Mouse (Mus musculus): ENCODE measurements at regions not wholly inside any gene's neighbourhood (a gene's known extent, or its start where the extent isn't known, plus 50 kb on each side); places are given as distances from the start of the nearest gene placed in this dataset.
A peak's percentile ranks its signal among the peaks of the same experiment; 100 is the strongest.

DNA sequence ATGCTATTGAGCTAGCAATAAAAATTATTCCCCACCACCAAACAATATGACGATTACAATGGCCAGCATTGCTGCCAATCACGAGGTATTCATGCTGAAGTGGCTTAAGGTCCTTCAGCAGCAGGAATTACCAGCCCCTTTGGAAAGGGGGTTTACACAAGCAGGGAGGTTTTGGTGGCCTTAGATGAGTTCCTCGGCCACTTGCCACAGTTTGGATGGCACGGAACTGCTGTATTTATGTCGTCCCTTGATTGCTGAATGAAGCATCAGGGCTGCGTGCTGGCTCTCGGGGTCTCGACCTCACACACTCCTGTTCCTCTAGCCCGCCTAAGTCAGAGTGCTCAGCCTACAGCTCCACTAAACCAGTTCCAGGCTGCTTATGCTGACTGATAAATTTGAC, 361.2 kb upstream of the Nfe2l3 start:
- H3K4me3 ChIP-seq (replicated peaks; ENCODE audit: extremely low read depth, low read depth, low read length) = no peak overlapping the region
- no peak for DNase-seq
- WGBS = 63% methylated on average over 9 of the region's 9 CpGs
- no peak for TF ChIP-seq CTCF (IDR thresholded peaks at IDR 0.05; ENCODE audit: insufficient read depth, low read length)
- TF ChIP-seq POLR2A (IDR thresholded peaks at IDR 0.05; ENCODE audit: borderline replicate concordance, extremely low read depth, low read depth, low read length) = no peak
- no peaks in the 10 kb centered on the region for H3K4me1 ChIP-seq (ENCODE audit: control insufficient read depth, insufficient read depth, low read length)

DNA sequence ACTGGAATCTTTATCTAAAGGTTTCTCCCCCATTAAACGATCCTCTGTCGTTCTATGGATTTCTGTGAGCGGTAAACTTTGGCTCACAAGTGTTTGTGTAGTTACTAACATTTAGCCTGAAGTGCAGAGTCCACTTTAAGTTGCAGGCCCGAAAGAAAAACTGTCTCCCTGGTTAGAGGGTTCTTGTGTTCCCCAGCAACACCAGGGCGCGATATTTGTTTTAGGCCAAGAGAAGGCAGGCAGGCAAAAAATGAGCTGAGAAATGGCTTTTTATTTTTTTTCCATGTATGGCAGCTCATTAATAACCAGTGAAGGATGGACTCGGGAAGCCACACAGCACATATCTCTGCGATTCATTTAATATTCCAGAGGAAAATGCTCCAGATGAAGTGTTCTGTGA, 357.4 kb upstream of the Nfe2l3 start:
- H3K4me1 ChIP-seq (ENCODE audit: control insufficient read depth, insufficient read depth, low read length) = peaks cover 4% of the 10 kb centered on the region
- DNase-seq = no peak

DNA sequence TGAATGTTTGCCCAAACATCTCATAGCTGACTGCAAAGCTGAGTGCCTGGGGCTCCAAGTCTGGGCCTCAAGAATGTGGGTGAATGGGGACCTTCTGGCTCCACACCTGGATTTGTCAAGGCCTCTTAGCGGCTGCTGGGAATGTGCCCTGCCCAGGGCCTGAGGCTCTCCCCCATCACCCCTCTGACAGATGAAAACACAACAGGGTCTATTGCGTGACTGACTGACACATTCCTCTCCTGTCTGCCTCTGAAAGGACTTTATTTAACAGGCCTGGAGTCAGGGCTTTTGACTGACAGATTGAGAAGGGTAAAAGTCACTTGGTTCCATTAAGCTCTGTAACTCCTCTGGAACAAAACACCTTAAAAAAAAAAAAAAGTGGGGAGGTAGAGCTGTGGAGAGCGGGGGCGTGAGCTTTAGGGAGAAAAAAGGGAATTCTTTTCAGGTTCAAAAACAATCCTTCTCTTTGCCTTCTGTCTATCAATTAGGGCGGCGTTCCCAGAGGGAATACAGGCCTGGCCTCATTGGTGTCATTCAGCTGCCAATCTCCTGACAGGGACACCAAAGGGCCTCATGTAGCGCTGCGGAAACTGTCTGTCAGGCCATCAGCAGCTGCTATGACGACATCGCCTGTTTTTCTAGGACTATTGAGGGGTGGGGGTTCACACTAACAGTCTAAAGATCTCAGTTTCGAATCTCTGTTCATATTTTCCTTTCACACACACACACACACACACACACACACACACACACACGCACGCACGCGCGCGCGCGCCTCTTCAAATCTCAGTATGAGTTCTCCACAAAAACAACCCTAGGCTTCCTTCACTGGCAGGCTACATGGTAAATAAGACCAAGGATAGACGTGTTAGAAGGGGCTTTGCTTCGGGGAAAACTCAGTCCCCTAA, 355.4 kb upstream of the Nfe2l3 start:
- WGBS = 81% methylated on average over 21 of the region's 21 CpGs
- TF ChIP-seq POLR2A (IDR thresholded peaks at IDR 0.05; ENCODE audit: borderline replicate concordance, extremely low read depth, low read depth, low read length) = no peak
- TF ChIP-seq CTCF (IDR thresholded peaks at IDR 0.05; ENCODE audit: insufficient read depth, low read length) = no peak
- Histone ChIP-seq H3K4me1 (ENCODE audit: control insufficient read depth, insufficient read depth, low read length) (peaks cover 4% of the 10 kb centered on the region), H3K4me3 (replicated peaks; ENCODE audit: extremely low read depth, low read depth, low read length) (no peak overlapping the region)
- peak; percentile 41 for DNase-seq

More for the DNA sequence above, 357.4 kb upstream of the Nfe2l3 start:
- 57% methylated on average over 8 of the region's 8 CpGs for WGBS
- H3K4me3 ChIP-seq (replicated peaks; ENCODE audit: extremely low read depth, low read depth, low read length) = no peak overlapping the region
- TF ChIP-seq CTCF (IDR thresholded peaks at IDR 0.05; ENCODE audit: insufficient read depth, low read length) = no peak
- TF ChIP-seq POLR2A (IDR thresholded peaks at IDR 0.05; ENCODE audit: borderline replicate concordance, extremely low read depth, low read depth, low read length) = no peak

DNA sequence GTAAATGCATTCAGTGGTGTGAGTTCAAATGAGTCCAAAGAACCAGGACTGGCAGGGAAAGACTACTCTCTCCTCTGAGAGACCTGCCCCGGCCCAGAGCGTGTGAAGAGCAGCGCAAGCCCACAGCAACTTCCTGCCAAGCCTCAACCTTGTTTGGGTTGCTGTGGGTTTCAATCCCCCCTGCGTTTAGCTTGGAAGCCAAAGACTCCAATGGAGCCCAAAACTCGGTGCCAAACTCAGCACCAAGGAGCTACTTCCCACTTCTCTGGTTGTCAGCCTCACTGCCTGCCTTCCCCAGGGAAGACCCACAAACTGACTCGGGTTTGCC, 354.7 kb upstream of the Nfe2l3 start:
- no peak for DNase-seq
- H3K4me1 ChIP-seq (ENCODE audit: control insufficient read depth, insufficient read depth, low read length) = peaks cover 4% of the 10 kb centered on the region
- 44% methylated on average over 6 of the region's 6 CpGs for WGBS
- H3K4me3 ChIP-seq (replicated peaks; ENCODE audit: extremely low read depth, low read depth, low read length) = no peak overlapping the region
- no peak for TF ChIP-seq POLR2A (IDR thresholded peaks at IDR 0.05; ENCODE audit: borderline replicate concordance, extremely low read depth, low read depth, low read length)
- TF ChIP-seq CTCF (IDR thresholded peaks at IDR 0.05; ENCODE audit: insufficient read depth, low read length) = no peak

DNA sequence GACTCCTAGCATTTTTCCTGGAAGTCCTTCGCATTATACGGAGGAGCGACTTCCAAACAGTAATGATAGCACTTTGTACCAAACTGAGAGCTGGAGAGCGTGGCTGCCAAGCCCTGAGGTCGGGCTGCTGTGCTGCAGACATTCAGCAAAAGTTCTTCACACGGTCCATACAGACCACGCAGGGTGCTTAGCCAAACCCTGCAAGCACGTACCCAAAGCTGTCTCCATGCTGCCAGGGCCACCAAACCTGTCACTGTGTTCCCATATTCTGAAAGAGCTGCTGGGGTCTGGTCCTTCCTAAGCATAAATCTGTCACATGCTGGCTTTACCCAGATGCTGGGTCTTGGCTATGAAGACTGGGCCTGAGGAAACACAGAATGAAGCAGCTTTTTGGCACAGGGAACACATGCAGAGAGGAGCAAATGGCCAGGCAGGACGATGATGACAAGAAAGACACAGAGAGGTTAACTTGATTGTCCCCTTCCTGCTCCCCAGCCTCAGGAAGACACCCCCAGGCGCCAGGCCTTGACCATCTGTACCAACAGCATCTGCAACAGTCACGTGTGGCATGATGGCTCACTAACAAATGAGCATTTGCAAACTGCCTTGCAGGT, 354.0 kb upstream of the Nfe2l3 start:
- DNase-seq = no peak
- Histone ChIP-seq H3K4me1 (ENCODE audit: control insufficient read depth, insufficient read depth, low read length) (peaks cover 4% of the 10 kb centered on the region), H3K4me3 (replicated peaks; ENCODE audit: extremely low read depth, low read depth, low read length) (no peak overlapping the region)
- WGBS = 58% methylated on average over 11 of the region's 11 CpGs
- TF ChIP-seq CTCF (IDR thresholded peaks at IDR 0.05; ENCODE audit: insufficient read depth, low read length) (no peak), POLR2A (IDR thresholded peaks at IDR 0.05; ENCODE audit: borderline replicate concordance, extremely low read depth, low read depth, low read length) (no peak)

DNA sequence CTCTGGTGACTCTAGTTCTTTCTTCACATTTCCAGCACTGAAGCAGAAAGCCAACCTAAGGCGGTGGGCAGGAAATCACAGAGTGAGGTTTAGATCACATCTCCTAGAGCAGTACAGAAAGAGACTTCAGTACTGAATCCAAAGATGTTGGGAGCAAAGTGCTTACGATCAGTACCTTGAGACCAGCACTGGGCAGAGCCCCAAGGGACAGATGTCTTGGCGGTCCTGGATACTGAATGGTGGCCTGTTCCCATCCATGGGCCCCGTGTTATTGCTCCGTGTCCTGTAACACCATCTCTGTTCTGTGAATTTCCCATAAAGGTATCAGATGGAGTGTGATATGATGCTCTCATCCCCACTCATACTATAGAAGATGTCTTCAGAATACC, 353.5 kb upstream of the Nfe2l3 start:
- 97% methylated on average over 5 of the region's 5 CpGs for WGBS

DNA sequence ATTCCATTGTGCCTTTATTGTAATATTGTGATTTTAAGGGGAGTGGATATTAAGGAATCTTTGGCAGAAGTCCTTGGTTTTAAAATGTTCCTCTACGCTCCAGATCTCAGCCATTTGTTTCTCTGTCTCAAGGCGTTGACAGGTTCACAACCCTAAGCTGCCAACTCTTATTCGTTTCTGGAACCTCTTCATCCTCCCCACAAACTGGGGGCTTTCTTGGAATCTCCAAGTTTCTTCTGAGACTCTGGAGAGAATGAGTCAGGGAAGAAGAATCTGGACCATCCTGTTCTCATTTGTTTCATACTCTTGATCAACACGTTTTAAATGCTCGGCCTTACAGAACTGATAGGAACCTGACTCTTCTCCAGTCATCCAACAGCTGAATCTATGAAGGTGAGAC, 351.4 kb upstream of the Nfe2l3 start:
- peaks cover 4% of the 10 kb centered on the region for H3K4me1 ChIP-seq (ENCODE audit: control insufficient read depth, insufficient read depth, low read length)
- H3K4me3 ChIP-seq (replicated peaks; ENCODE audit: extremely low read depth, low read depth, low read length) = no peak overlapping the region
- no peak for TF ChIP-seq CTCF (IDR thresholded peaks at IDR 0.05; ENCODE audit: insufficient read depth, low read length)
- DNase-seq = no peak
- WGBS = 57% methylated on average over 5 of the region's 5 CpGs

More for the DNA sequence above, 353.5 kb upstream of the Nfe2l3 start:
- TF ChIP-seq POLR2A (IDR thresholded peaks at IDR 0.05; ENCODE audit: borderline replicate concordance, extremely low read depth, low read depth, low read length) (no peak), CTCF (IDR thresholded peaks at IDR 0.05; ENCODE audit: insufficient read depth, low read length) (no peak)
- Histone ChIP-seq H3K4me3 (replicated peaks; ENCODE audit: extremely low read depth, low read depth, low read length) (no peak overlapping the region), H3K4me1 (ENCODE audit: control insufficient read depth, insufficient read depth, low read length) (peaks cover 4% of the 10 kb centered on the region)
- DNase-seq = no peak

DNA sequence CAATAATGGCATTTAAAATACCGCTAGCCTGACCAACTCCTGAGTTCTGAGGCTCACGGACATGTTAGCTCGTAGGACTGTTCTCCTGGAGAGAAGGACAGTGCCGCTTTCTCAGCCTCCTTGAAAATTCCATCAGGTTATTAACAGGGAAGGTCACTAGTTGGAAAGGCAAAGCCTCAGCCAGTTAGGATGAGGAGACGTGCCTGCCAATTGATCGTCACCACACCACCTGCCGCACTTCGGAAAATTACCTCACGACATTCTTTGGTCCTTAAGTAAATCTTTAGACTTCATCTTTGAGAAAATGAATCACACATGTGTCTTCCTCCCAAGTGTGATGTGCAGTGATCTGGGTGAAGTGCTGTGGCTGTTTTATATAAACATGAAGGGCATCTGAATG, 347.8 kb upstream of the Nfe2l3 start:
- DNase-seq = no peak
- H3K4me3 ChIP-seq (replicated peaks; ENCODE audit: extremely low read depth, low read depth, low read length) = no peak overlapping the region
- WGBS = 83% methylated on average over 9 of the region's 9 CpGs
- no peaks in the 10 kb centered on the region for H3K4me1 ChIP-seq (ENCODE audit: control insufficient read depth, insufficient read depth, low read length)
- TF ChIP-seq POLR2A (IDR thresholded peaks at IDR 0.05; ENCODE audit: borderline replicate concordance, extremely low read depth, low read depth, low read length) (no peak), CTCF (IDR thresholded peaks at IDR 0.05; ENCODE audit: insufficient read depth, low read length) (no peak)

DNA sequence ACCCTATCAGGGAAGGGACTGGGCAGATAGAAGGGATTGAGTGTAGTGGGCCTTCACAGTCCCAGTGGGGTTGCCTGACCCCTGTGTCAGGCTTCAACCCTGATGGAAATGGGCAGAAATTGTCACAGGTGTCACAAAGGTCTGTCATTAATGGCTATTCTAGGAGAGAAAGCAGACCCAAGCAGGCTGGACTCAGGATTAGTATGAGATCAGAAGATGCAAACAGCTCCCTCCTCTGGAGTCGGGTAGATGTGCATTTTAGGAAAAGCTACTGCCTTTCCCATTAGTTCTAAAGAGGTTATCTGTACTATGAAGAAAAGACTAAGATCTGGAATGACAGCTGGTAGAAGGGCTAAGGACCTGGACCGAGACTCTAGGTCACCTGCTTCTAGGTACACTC, 346.9 kb upstream of the Nfe2l3 start:
- WGBS = 70% methylated on average over 2 of the region's 2 CpGs
- no peak for DNase-seq
- TF ChIP-seq CTCF (IDR thresholded peaks at IDR 0.05; ENCODE audit: insufficient read depth, low read length) = no peak
- no peak for TF ChIP-seq POLR2A (IDR thresholded peaks at IDR 0.05; ENCODE audit: borderline replicate concordance, extremely low read depth, low read depth, low read length)
- no peak overlapping the region for H3K4me3 ChIP-seq (replicated peaks; ENCODE audit: extremely low read depth, low read depth, low read length)
- H3K4me1 ChIP-seq (ENCODE audit: control insufficient read depth, insufficient read depth, low read length) = no peaks in the 10 kb centered on the region

DNA sequence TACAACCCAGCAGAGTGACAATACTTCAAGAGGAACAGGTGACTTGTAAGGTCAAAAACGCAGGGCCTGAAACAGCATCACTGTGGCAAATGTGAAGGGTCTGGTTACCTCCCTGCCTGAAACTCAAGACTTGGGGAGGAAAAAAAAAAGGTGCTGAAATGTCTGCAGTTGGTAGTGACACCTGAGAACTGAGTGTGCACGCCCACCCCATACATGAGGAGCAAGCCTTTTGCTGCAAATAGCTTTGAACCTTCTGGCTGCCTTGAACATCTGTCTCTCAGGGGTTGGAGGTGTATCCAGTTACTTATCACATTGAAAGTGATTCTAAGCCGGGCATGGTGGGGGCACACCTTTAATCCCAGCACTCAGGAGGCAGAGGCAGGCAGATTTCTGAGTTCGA, 346.1 kb upstream of the Nfe2l3 start:
- WGBS = 85% methylated on average over 4 of the region's 4 CpGs
- H3K4me1 ChIP-seq (ENCODE audit: control insufficient read depth, insufficient read depth, low read length) = no peaks in the 10 kb centered on the region
- H3K4me3 ChIP-seq (replicated peaks; ENCODE audit: extremely low read depth, low read depth, low read length) = no peak overlapping the region
- TF ChIP-seq CTCF (IDR thresholded peaks at IDR 0.05; ENCODE audit: insufficient read depth, low read length) (no peak), POLR2A (IDR thresholded peaks at IDR 0.05; ENCODE audit: borderline replicate concordance, extremely low read depth, low read depth, low read length) (no peak)
- no peak for DNase-seq

All from lung, adult 2 months (tissue).